Mouse (Mus musculus) left cerebral cortex, postnatal 25 days (tissue): Measurements from ENCODE around the gene Trim33. TPM values are rescaled to one million over a fixed set of nuclear protein-coding genes. Genes with fewer than 3 reads are reported as not detected.

Experiments used
- DNase-seq, 2 experiments: peaks; one replicate each; pipeline ENCODE4 v3.0.0; 2022; ENCODE audit warnings: low spot score in 2 of 2, mixed read lengths in 1 of 2
- intact Hi-C: fragments of 180-260 bp; cut with DNase I; formaldehyde crosslinking; loops from one replicate; pipeline ENCODE4 v1.15.1; 2025
- total RNA-seq, 2 experiments: library from RNA; stranded (reverse); gene quantifications; 2 replicates each; pipeline ENCODE4 v1.2.3; 2021

Gene Trim33
- total RNA-seq, 2 experiments from 2014 or later = 55.8 to 58.9 TPM

- intact Hi-C loops = no loop called here
- no peak for DNase-seq
These were observed 74.4 kb downstream of the Trim33 start for GRCm38 (mm10) chr3:103353518-103353917.

GRCm38 (mm10) chr3:103354041-103354440 lies 74.9 kb downstream of the Trim33 start:
- intact Hi-C loops = no loop called here
- DNase-seq = no peak

- intact Hi-C loops = no loop called here
- no peak for DNase-seq
These were observed 82.1 kb downstream of the Trim33 start for GRCm38 (mm10) chr3:103361150-103361549.

- intact Hi-C loops = no loop called here
- no peak for DNase-seq
These were observed 85.3 kb downstream of the Trim33 start for GRCm38 (mm10) chr3:103364182-103364945.

GRCm38 (mm10) chr3:103367176-103367970 lies 88.3 kb downstream of the Trim33 start:
- no peak for DNase-seq
- intact Hi-C loops = no loop called here

- intact Hi-C loops = no loop called here
- no peak for DNase-seq
These were observed 89.6 kb downstream of the Trim33 start for GRCm38 (mm10) chr3:103368731-103369130.

- DNase-seq = peak; percentile 51 to 75
- intact Hi-C loops = loop anchor here (10.0 kb wide), 1 partner anchor 319 kb away; the partner anchor contains the start of gene Nras
These were observed 94.9 kb downstream of the Trim33 start for GRCm38 (mm10) chr3:103374028-103374427.

GRCm38 (mm10) chr3:103375181-103375855 lies 96.2 kb downstream of the Trim33 start:
- DNase-seq = no peak
- intact Hi-C loops = loop anchor here (10.0 kb wide), 1 partner anchor 321 kb away; the partner anchor contains the start of gene Nras

- intact Hi-C loops = loop anchor here (10.0 kb wide), 1 partner anchor 323 kb away; the partner anchor contains the start of gene Nras
- DNase-seq = peak in 1 of 2 experiments; percentile 25
These were observed 98.9 kb downstream of the Trim33 start for GRCm38 (mm10) chr3:103378018-103378417.

GRCm38 (mm10) chr3:103379371-103379770 lies 100.3 kb downstream of the Trim33 start:
- DNase-seq = no peak
- intact Hi-C loops = loop anchor here (10.0 kb wide), 1 partner anchor 325 kb away; the partner anchor contains the start of gene Nras

- no peak for DNase-seq
- intact Hi-C loops = loop anchor here (5.0 kb wide), 1 partner anchor 199 kb away; no protein-coding TSS in a partner anchor
These were observed 101.7 kb downstream of the Trim33 start for GRCm38 (mm10) chr3:103380814-103381213.

- intact Hi-C loops = loop anchor here (5.0 kb wide), 1 partner anchor 199 kb away; no protein-coding TSS in a partner anchor
- DNase-seq = no peak
These were observed 102.3 kb downstream of the Trim33 start for GRCm38 (mm10) chr3:103381441-103381840.

- DNase-seq = peak; percentile 89 to 91
- intact Hi-C loops = loop anchor here (5.0 kb wide), 1 partner anchor 201 kb away; no protein-coding TSS in a partner anchor
These were observed 103.9 kb downstream of the Trim33 start for GRCm38 (mm10) chr3:103382872-103383567.

- intact Hi-C loops = loop anchor here (5.0 kb wide), 1 partner anchor 202 kb away; no protein-coding TSS in a partner anchor
- DNase-seq = no peak
These were observed 105.4 kb downstream of the Trim33 start for GRCm38 (mm10) chr3:103384486-103384885.

GRCm38 (mm10) chr3:103384949-103385348 lies 105.9 kb downstream of the Trim33 start:
- DNase-seq = no peak
- intact Hi-C loops = loop anchor here (5.0 kb wide), 1 partner anchor 203 kb away; no protein-coding TSS in a partner anchor

GRCm38 (mm10) chr3:103385383-103386291 lies 106.5 kb downstream of the Trim33 start:
- intact Hi-C loops = no loop called here
- no peak for DNase-seq

- intact Hi-C loops = no loop called here
- no peak for DNase-seq
These were observed 107.4 kb downstream of the Trim33 start for GRCm38 (mm10) chr3:103386292-103387031.
